Mouse (Mus musculus) cerebellum, postnatal 10 days (tissue): ENCODE results near the gene Serpina10.
A peak's percentile ranks its signal among the peaks of the same experiment; 100 is the strongest.
"Not testable (repeated sequence)": the region's sequence is repeated elsewhere in the genome, so short reads cannot be mapped to it uniquely, and the experiment has no call there.

Source experiments
- DNase-seq, 2 experiments: peaks; one replicate each; pipeline ENCODE4 v3.0.0; 2021; ENCODE audit warnings: mixed read lengths in 2 of 2

The Serpina10 gene

GRCm38 (mm10) chr12:103631203-103631612 lies at the start of gene Serpina10:
Gene Serpina10, minus strand, starts transcription at chr12:103631444.
- no peak for DNase-seq

GRCm38 (mm10) chr12:103679853-103680252 lies 48.6 kb upstream of the Serpina10 start:
- not testable (repeated sequence) for DNase-seq

- DNase-seq, result no peak
Observed at GRCm38 (mm10) chr12:103676039-103676438, 44.8 kb upstream of the Serpina10 start, which contains the start of gene Serpina16. Gene Serpina16, minus strand, starts transcription at chr12:103676139.

- DNase-seq, result peak in 1 of 2 experiments; percentile 14
Observed at GRCm38 (mm10) chr12:103673179-103673578, 41.9 kb upstream of the Serpina10 start.

GRCm38 (mm10) chr12:103671483-103671882 lies 40.2 kb upstream of the Serpina10 start:
- DNase-seq, result no peak

- no peak for DNase-seq
Observed at GRCm38 (mm10) chr12:103670964-103671363, 39.7 kb upstream of the Serpina10 start.

- DNase-seq, result peak; percentile 60 to 71
Observed at GRCm38 (mm10) chr12:103670344-103670743, 39.1 kb upstream of the Serpina10 start.

- no peak for DNase-seq
Observed at GRCm38 (mm10) chr12:103665286-103665685, 34.0 kb upstream of the Serpina10 start.

- DNase-seq, result not testable (repeated sequence)
Observed at GRCm38 (mm10) chr12:103662053-103662452, 30.8 kb upstream of the Serpina10 start.

GRCm38 (mm10) chr12:103660076-103660475 lies 28.8 kb upstream of the Serpina10 start:
- no peak for DNase-seq

GRCm38 (mm10) chr12:103659171-103659570 lies 27.9 kb upstream of the Serpina10 start:
- peak; percentile 5 to 12 for DNase-seq

GRCm38 (mm10) chr12:103657991-103658390 lies 26.7 kb upstream of the Serpina10 start:
- no peak for DNase-seq

- DNase-seq, result no peak
Observed at GRCm38 (mm10) chr12:103656848-103657626, 25.8 kb upstream of the Serpina10 start, which contains the start of gene Serpina6. Gene Serpina6, minus strand, starts transcription at chr12:103657212.

GRCm38 (mm10) chr12:103655123-103656044 lies 24.1 kb upstream of the Serpina10 start:
- DNase-seq, result no peak

GRCm38 (mm10) chr12:103653836-103654235 lies 22.6 kb upstream of the Serpina10 start:
- DNase-seq, result no peak

- DNase-seq, result no peak
Observed at GRCm38 (mm10) chr12:103646314-103646713, 15.1 kb upstream of the Serpina10 start.

- no peak for DNase-seq
Observed at GRCm38 (mm10) chr12:103644601-103645000, 13.4 kb upstream of the Serpina10 start.

GRCm38 (mm10) chr12:103643818-103644217 lies 12.6 kb upstream of the Serpina10 start:
- DNase-seq, result no peak

GRCm38 (mm10) chr12:103643336-103643735 lies 12.1 kb upstream of the Serpina10 start:
- DNase-seq, result peak; percentile 94 to 97

- no peak for DNase-seq
Observed at GRCm38 (mm10) chr12:103635846-103636245, 4.6 kb upstream of the Serpina10 start.

- no peak for DNase-seq
Observed at GRCm38 (mm10) chr12:103634430-103634829, 3.2 kb upstream of the Serpina10 start.

GRCm38 (mm10) chr12:103616860-103617261 lies 14.4 kb downstream of the Serpina10 start:
- no peak for DNase-seq

- DNase-seq, result no peak
Observed at GRCm38 (mm10) chr12:103615734-103616133, 15.5 kb downstream of the Serpina10 start.
